Mouse (Mus musculus): ENCODE measurements around the gene Limch1.

The Limch1 gene

DNA sequence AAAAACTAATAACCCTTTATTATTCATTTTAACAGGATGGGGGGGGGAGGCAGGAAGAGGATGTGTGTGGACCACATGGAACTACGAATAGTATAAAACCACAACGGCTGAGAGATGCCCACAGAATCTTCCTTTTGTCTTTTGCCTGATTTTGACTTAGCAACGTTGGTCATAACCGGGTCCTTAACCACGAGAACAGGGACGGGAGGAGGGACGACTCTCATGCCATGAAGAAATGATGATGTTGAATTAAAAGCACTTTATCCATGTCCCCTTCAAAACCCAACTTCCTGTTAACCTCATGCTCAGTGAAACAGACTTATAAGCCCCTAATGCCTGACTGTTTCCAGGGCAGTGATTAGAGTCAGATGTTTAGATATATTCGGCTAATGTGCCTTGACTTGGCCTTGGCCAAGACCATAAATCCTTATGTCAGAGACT, 41.0 kb downstream of the Limch1 start:
- no peak for DNase-seq

DNA sequence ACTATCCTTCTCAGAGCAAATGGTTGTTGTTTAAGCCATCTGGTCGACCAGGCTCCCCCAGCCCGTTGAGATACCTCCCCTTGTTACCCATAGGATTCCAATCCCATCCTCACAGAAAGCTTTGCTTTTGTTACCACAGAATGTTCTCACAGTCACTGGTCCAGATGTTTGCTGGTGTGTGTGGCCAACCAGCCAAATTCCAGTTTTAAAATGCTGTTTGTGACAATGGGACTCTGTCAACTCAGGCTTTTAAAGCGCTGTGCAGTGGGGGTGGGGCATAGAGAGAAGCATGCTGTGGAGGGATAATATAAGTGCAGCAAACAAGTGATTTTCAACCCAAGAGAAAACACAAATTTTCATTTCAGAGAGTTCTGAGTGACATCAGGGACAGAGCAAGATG, 43.4 kb downstream of the Limch1 start:
- DNase-seq, result no peak

DNA sequence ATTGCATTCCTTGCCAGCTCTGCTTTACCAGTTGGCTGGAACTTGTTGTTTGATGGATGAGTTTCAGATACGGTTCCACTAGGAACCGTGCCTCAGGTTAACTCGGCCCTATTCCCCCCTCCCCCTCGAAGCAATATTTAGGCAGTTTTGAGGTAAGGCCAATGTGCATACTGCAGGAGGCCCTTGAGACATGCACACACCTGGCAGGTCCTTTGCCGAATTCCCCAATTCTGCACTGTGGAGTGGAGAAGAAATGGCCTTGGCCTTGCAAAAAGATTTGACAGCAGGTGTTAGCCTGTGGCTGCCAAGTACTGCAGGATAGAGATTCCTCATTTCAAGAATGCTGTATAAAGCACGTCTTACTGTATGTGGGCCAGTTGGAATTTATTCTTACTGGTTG, 45.5 kb downstream of the Limch1 start:
- no peak for DNase-seq

DNA sequence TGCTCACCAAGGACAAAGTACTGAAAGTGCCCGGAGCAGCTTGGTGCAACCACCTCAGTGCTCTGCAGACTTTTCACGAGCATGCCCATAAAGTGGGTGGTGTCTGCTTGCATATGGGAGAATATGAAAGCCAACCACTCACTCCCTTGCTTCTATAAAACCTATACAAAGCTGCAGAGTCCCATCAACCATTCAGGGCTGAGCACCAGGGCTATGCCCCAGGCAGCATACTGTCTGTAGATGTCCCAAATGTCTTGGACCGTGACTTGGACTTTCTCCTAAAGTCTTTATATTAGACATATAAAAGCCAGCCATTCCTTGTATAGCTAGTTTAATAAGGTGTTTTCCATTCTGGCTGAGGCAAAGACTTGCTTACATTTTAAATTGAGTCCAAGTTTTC, 47.6 kb downstream of the Limch1 start:
- no peak for DNase-seq

DNA sequence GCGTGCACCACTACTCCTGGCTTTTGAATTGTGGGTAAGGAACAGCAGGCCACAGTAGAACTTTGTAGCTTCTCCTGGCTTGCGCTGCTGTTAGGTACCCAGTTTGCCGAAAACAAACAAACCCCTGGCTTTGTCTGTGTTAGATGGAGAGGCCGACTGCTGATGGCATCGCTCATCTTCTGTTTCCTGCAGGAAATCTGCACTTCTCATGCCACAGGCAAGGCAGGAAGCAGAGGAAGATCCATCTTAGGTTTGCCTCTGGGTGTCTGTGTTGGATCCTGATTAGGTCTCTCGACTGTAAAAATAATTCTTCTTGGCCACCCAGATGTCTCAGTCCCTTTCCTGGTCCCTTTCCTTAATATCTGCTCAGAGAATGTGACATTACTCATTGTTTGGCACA, 51.7 kb downstream of the Limch1 start:
- DNase-seq, result peak; percentile 27

DNA sequence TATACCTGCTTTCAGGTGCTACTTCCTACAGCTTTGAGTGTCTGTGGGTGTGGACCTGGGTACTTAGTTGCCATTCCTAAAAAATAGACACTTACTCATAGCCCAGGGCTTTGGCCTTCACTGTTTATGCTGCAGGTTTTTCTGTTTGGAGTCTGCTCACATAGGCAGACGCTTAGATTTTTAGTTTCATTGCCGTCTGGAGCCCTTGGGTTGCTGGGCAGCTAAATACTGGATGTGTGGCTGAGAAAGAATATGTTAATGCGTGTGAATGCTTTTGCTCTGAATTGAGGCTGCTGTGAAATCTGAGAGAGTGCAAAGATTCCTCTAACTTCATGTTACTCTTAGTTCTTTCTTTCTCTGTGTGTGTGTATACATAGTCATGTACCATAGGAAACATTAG, 52.5 kb downstream of the Limch1 start:
- no peak for DNase-seq

DNA sequence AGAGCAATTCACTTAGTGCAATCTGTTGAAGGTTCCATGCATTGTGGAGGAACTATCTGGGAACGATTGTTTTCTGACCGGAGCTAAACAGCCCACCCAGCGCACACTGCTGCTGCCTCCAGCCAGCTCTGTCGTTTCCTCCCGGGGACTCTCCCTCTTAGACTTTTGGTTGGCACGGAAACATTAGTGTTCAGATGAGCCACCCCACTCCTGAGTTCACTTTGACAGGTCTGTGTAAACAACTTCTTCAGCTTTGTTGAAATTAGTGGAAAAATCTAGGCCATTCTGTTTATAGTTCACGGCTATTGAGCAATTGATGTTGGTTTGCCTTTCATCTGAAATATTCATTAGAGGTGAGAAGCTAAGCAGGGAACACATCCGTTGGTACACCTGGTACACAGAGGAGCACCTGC, 53.0 kb downstream of the Limch1 start:
- peak; percentile 63 for DNase-seq

DNA sequence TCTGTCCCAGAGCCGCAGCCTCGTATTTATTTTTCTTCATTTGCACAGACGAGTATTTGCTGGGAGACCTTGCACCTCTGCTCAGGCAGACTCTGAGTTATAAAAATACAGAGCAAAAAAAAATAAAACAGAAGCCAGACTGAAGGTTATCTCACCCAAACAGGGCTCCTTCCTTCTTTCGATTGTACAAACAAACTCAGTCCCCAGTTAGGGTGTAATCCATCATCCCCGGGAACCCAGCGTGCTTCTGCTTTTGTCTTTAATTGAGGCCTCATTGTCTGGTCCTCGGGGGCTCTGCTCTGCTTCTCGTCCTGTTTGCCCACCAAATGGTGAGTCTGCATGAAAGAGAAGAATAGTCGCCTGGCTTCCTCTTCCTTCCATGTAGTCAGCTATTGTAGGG, 54.6 kb downstream of the Limch1 start:
- peak; percentile 20 for DNase-seq

DNA sequence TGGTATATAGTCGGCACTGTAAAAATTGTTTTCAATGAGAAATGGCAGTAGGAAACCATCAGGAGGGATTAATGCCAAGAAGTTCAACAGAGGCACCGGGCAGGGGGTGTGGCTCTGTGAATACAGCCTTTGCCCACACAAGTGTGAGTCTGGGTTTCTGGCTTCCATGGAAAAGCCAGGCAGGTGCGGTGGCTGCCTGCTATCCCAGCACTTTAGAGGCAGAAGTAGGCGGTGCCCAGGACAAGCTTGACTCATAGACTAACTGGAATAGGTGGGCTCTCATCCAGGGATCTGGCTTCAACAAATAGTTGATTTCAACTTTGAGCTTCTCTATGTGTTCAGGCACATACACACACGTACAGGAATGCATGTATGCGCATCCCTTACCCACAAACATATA, 55.4 kb downstream of the Limch1 start:
- DNase-seq, result peak; percentile 22

DNA sequence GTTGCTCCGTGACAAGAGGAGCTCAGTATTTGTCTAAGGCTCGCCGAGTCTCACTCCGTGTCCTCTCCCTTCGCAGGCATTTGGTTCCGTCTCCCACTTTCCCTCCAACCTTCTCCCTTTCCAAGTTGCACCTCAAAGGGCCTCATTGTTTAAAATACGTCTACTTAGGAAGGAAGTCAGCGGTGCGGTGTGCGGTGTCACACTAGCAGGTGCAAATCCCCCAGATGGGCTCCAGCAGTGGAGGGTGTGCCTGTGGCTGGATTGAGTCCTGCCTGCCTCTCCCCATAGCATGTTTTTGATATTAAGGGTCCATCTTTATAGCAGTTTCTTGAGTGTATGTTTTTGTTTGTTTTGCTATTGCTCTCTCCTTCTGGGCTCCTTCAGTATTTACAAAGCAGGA, 56.6 kb downstream of the Limch1 start:
- no peak for DNase-seq

DNA sequence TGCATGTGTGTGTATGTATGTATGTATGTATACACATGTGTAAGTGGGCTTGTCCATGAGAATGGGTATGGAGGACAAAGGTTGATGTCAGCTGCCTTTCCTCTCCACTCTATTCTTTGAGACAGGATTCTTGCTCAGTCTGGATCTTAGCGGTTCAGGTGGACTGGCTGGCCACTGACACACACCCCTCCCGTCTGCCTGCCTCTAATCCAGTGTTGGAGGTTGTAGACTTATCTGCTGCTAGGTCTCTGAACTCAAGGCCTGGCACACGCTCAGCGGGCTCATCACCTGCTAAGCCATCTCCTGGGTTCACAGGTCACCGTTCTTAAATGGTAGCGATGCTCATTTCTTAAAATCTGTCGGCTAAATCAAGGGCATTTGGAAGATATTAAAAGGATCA, 60.7 kb downstream of the Limch1 start:
- DNase-seq, result no peak

DNA sequence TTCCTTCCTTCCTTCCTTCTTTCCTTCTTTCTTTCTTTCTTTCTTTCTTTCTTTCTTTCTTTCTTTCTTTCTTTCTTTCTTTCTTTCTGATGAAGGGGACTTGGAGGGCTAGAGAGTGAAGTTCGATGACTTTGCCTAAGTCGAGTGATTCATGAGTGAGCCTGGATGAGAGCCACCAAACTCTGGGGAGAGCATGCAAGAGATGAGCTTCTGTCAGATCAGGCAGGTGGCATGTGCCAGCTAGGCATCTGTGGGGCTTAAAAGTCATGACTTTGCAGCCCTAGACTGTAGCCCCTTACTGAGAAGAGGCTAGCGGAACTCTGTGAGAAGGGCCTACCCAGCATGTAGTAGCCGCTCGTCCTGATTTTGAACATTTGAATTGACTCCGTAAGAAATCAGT, 62.1 kb downstream of the Limch1 start:
- DNase-seq, result no peak

DNA sequence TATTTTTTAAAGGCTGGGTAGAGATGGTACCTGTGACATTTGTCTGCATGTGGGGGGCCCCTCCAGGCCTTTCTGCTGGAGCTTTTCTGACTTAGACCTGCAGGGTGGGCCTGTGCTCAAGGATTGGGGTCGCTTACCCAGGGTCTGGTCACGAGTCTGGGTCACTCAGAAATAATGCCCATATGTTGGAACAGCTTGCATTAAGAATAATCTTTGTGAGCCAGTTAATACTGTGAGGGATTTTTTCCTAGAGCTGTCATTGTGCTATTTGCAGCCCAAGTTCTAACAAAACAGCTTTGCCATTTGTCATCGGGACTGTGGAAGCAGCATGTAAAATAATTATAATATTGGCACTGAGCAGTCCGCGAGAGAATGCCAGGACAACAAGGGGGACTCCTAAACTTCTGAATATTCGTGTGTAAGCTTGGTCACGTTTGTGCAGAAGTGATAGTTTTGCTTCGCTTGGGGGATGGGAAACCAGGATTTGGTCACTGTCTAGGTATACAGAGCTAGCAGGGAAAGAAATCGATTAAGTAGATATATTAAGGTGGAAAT, 63.5 kb downstream of the Limch1 start:
- no peak for DNase-seq

DNA sequence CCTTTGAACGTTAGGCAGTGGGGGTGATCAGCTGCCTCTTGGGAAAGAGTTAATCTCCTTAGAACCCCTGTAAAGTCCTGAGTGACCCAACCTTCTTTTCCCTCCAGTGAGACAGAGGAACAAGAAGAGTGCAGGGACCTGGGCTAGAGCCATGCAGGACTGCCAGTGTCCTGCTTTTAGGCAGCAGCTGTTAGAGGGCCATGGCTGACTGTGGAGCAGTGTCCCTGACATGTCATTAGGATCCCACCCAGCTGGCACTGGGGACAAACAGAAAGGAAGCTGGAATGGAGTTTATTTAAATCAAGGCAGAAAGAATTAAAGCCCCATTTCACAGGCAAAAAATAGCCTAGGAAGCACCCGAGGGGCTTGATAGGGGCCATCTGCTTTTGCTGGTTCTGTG, 64.8 kb downstream of the Limch1 start:
- DNase-seq, result peak; percentile 40

DNA sequence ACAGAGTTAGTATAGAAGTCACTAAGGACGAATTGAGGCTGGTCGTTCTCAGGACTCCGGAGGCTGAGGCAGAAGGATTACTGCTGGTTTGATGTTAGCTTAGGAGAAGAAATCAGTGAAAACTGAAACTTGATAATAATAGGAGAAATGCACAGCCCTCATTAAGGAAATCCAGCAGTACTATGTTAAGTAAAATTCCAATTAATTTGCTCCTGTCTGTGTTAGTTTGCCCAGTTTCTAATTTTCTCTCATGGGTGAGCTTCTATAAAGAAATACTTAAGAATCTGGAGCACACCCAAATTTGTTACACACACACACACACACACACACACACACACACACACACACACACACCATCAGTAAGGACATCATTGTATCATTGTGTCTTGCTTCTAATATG, 69.0 kb downstream of the Limch1 start:
- DNase-seq, result no peak

DNA sequence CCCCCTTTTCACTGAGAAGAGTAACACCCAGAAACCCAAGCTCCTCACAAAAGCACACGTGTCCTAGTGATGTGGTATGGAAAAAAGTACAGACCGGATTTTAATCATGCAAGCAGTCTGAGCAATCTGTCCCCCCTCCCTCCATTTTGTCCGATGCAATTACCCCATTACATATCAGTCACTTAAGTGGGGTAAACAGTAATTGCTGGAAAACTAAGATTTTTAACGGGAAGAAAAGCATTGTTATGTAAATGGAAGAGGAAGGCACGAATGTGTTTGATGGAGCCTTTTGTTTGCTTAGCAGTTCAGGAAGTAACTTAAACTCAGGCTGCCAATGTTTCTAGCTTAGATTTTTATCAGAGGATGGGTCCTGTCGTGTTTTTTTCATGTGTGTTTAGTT, 70.2 kb downstream of the Limch1 start:
- DNase-seq, result no peak

DNA sequence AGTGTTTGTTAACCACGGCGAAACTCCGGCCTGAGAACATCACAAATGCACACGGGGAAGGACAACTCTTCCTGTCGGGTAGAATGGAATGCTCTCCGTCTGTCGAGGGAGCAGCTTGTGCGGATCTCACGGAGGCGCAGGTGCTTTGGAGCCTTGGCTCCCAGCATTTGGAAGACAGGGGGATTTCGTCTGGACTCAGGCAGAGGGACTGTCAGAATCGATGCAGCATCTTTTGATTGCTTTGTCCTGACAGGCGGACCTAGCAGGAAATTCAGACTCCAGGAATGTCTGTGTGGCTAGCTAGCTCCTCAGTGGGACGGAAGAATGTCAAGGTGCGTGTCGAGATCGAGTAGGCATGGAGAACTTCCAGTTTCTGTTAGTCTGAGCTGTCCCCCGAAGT, 71.1 kb downstream of the Limch1 start:
- no peak for DNase-seq

DNA sequence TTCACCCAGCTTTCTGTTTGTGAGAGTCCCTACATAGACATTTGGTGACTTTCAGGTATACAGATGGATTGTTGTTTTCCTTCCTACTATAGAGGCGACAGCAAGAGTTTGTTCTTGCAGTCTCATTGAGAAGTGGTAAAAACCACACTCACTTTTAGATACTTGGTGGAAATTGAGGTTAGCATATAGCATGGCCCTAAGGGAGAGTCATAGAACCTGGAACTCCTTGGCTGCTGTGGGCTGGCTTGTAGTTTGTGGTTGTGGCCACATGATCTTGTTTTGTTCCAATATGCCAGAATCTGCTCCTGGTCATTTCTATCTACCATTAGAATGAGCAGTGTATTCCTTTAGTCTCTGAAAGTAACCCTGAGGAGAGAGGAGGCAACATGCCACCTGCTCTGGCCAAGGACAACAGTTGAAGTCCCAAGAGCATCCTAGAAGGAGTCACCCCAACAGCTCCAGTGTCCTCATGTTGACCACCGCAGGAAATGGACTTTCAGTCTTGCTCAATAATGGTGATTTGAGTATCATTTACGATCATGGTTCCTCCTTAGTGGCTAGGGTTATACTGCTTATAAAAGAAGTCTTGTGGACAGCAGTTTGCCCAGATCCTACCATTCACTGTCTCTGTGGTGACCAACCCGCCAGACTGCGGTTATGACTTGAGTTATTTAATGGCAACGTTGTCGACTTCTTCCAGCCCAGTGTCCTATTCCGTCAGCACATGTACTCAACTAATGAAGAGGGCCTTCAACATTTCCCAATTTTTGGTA, 71.7 kb downstream of the Limch1 start:
- no peak for DNase-seq

DNA sequence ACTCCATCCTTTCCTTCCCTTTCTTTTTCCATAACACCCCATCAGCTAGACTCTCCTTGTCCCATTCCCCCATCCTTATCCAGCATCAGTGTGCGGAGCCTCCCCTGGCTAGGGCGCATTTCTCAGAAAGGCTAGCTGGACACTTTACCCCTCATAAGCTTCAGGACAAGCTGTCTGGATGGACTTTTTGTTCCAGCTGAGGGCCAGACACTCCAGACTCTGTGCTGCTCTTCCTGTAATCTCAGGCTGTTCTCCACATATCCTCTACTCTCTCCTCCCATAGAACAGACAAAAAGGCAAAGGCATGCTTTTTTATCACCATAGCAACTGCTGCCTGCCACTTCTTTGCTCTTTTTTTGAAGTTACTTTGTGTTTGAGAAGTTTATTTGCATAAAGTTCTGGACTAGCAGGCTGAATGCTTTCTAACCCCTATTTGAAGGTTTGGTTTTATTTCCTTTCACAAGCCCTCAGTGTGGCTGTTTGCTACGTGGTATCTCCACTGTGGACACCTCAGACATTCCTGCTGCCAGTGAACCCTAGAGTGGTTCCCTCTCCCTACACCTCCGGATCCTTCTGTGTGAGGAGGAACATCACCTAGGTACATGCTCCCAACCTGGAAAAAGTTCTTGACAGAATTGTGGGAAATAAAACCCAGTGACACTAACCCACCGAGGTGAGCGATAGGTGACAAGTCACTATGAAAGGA, 77.0 kb downstream of the Limch1 start:
- DNase-seq, result no peak

DNA sequence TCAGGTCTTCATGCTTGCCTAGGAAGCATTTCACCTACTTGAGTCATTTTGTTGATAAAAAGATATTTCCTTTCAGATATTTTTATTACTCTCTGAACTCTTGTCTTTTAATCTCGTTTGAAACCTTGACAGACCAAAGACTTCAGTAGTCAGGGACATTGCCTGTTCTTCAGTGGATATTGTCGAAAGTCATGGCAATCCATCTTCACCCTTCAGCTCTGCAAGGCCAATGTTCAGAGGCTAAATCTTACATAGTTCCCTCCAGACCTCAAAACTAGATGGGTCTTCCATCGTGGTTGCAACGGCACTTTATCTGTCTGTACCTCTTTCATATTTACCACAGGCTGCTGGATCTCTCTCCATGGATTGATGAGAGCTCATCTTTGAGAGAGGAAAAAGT, 80.0 kb downstream of the Limch1 start:
- DNase-seq, result no peak

DNA sequence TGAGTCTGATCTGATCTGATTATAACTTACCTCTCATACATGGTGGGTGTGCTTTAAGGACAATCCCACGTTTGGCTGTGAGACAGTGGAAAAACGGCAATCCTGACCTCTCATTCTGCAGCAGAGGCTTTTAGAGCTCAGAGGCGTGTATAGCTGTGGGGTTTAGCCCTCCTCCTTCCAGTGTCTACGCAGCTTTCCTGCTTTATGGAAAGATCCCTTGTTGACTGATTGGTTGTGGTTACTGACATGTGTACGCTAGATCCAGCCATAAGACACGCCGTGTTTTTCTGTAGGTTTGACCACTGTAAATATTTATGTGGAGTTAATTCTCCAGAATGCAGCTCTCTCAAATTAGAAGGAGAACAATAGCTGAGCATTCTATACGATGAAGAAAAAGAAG, 81.2 kb downstream of the Limch1 start:
- DNase-seq, result no peak

DNA sequence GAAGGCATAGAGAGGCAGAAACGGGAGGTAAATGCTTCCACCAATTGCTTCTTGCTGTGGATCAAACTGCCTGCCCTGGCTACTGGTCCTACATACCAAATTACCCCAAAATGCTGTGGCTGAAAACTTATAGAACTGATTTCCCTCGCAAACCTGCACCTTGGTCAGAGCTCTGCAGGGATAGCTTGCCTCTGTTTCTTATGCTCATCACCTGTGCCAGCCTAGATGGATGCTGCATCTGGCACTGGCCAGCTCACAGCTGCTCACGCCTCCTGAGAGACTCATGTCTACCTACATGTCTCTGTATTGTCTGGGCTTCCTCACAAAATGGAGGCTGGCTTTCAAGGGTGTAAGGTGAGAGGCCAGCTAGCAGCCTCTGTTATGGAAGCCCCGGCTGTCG, 83.9 kb downstream of the Limch1 start:
- no peak for DNase-seq

DNA sequence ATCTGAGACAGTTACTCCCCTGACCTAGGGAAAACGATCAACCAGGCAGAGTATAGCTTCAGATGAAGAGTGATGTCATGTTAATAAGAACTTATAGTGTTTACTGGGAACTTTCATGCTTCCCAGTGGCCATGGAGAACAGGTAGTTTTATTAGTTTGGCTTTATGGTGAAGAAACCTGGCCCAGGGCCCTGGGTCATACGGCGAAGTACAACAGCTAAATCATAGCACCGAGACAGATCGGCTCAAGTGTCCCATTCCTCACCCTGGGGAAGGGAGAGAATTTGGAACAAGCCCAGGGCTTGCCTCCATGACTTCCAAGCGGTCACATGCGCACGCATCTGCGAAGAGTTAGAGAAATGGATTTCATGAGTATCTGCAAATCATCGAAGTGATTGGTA, 84.6 kb downstream of the Limch1 start:
- DNase-seq, result no peak

DNA sequence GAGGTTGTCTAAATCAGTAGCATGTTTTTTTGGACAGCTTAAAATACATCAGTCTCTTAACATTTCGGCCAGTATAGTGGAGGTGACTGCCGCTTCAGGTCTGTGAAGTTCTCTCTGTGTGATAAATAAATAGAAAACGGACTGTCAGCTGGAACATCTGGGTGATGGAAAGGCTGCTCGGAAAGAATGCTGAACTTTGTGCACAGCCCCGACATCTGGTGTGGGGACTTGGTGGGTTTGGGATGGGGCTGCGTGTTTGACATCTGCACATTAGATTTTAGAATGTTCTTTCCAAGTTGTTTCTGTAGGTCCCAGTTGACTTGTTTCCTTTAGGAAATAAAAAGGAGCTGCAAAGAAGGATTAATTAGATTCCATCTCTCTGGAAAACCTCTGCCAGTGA, 89.1 kb downstream of the Limch1 start:
- no peak for DNase-seq

DNA sequence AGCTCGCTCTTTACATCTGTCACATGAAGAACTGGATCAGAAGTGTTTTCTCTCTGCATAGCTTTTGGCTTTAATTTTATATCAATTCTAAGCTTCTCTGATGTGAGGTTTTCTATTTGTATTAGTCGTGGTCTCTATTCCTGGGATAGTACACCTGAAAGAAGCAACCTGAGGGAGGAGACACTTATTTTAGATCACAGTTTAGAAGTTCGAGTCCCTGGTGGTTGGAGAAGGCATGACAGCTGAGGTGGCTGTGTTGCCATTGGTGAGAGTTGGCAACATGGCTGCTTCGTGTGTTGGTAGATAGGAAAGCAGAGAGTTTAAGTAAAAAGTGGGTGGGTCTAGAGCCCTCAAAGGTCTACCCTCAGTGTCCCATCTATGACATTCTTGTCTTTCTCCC, 91.3 kb downstream of the Limch1 start:
- DNase-seq, result no peak

Measured in lung, postnatal 14 days (tissue).